Mouse (Mus musculus) cerebellum, adult 9-10 months (tissue): ENCODE measurements at regions not wholly inside any gene's neighbourhood (a gene's known extent, or its start where the extent isn't known, plus 50 kb on each side); places are given as distances from the start of the nearest gene placed in this dataset.

Experiments
- DNase-seq: peaks from one replicate; pipeline ENCODE4 v3.0.0; 2022

GRCm38 (mm10) chr15:9898211-9898610 lies 149.5 kb upstream of the Spef2 start:
- no peak for DNase-seq

- DNase-seq: no peak
These were observed 144.5 kb upstream of the Spef2 start for GRCm38 (mm10) chr15:9893146-9893545.

- no peak for DNase-seq
These were observed 143.5 kb upstream of the Spef2 start for GRCm38 (mm10) chr15:9892208-9892607.

- no peak for DNase-seq
These were observed 142.8 kb upstream of the Spef2 start for GRCm38 (mm10) chr15:9891446-9891845.

- no peak for DNase-seq
These were observed 127.1 kb upstream of the Spef2 start for GRCm38 (mm10) chr15:9875776-9876175.

- no peak for DNase-seq
These were observed 121.5 kb upstream of the Spef2 start for GRCm38 (mm10) chr15:9870126-9870525.

GRCm38 (mm10) chr15:9864778-9865177 lies 116.1 kb upstream of the Spef2 start:
- DNase-seq: no peak

GRCm38 (mm10) chr15:9861825-9862224 lies 113.2 kb upstream of the Spef2 start:
- no peak for DNase-seq

- no peak for DNase-seq
These were observed 91.0 kb upstream of the Spef2 start for GRCm38 (mm10) chr15:9839681-9840080.

- no peak for DNase-seq
These were observed 86.4 kb upstream of the Spef2 start for GRCm38 (mm10) chr15:9835096-9835495.

GRCm38 (mm10) chr15:9804469-9804868 lies 55.8 kb upstream of the Spef2 start:
- DNase-seq: peak; percentile 15
